Mouse (Mus musculus) embryonic fibroblast, embryonic 13.5 days (primary cell): ENCODE data around the gene Smtnl2. TPM values are rescaled to one million over a fixed set of nuclear protein-coding genes. Genes with fewer than 3 reads are reported as not detected.
"Not testable (repeated sequence)": the region's sequence is repeated elsewhere in the genome, so short reads cannot be mapped to it uniquely, and the experiment has no call there.

Experiments used
- H3K27ac ChIP-seq: 2 replicates; pipeline ENCODE4 v1.5.1; 2012; ENCODE audit warnings: low read length, control low read depth, inconsistent platforms; ENCODE audit not compliant: insufficient read depth
- H3K4me1 ChIP-seq: 2 replicates; pipeline ENCODE4 v1.6.1; 2011; ENCODE audit warnings: low read length; ENCODE audit not compliant: control insufficient read depth, insufficient read depth
- H3K4me3 ChIP-seq: 2 replicates; pipeline ENCODE4 v1.5.1; 2011; ENCODE audit warnings: mild to moderate bottlenecking, control low read depth, low read length; ENCODE audit not compliant: insufficient read depth
- CTCF ChIP-seq: IDR thresholded peaks from 2 replicates; pipeline ENCODE4 v1.5.1; 2011; ENCODE audit warnings: mild to moderate bottlenecking, control low read depth, low read length, moderate library complexity, borderline replicate concordance; ENCODE audit not compliant: insufficient read depth
- POLR2A ChIP-seq: IDR thresholded peaks from 2 replicates; pipeline ENCODE4 v1.6.1; 2011; ENCODE audit warnings: low read depth, mild to moderate bottlenecking, control low read depth, low read length, moderate library complexity
- polyA plus RNA-seq: library from polyadenylated mRNA; stranded (reverse); fragments of >200 nt; gene quantifications from 2 replicates; pipeline ENCODE4 v1.2.4, GENCODE M21; 2011; ENCODE audit warnings: low read depth; ENCODE audit not compliant: missing spikeins, insufficient read length

Smtnl2 gene
- polyA plus RNA-seq, 1 experiment, result 0.28 TPM

GRCm38 (mm10) chr11:72440965-72441664 is 29.6 kb upstream of the Smtnl2 start, which contains the start of gene Mybbp1a:
Gene Mybbp1a, plus strand, starts transcription at chr11:72441355.
- H3K27ac ChIP-seq, result peak within 1 kb of the TSS; percentile 79
- H3K4me1 ChIP-seq, result peaks cover 2% of the 10 kb centered on the region; the same call in 1 of the 2 replicates
- peak within 1 kb of the TSS; percentile 96 for H3K4me3 ChIP-seq
- TF ChIP-seq CTCF (no peak), POLR2A (peak; percentile 97)

- peak overlapping the region; percentile 79 for H3K27ac ChIP-seq
- peak overlapping the region; percentile 96 for H3K4me3 ChIP-seq
- not testable (repeated sequence) for H3K4me1 ChIP-seq
These were observed 29.1 kb upstream of the Smtnl2 start for GRCm38 (mm10) chr11:72440597-72440964.

GRCm38 (mm10) chr11:72438411-72438810 is 26.9 kb upstream of the Smtnl2 start:
- H3K4me1 ChIP-seq, result peaks cover 2% of the 10 kb centered on the region; the same call in 1 of the 2 replicates
- no peak overlapping the region for H3K4me3 ChIP-seq
- no peak for TF ChIP-seq CTCF
- TF ChIP-seq POLR2A, result no peak
- H3K27ac ChIP-seq, result no peak overlapping the region

- no peaks in the 10 kb centered on the region for H3K4me1 ChIP-seq
- no peak for TF ChIP-seq POLR2A
- TF ChIP-seq CTCF, result no peak
These were observed 25.5 kb upstream of the Smtnl2 start for GRCm38 (mm10) chr11:72436756-72437650.

GRCm38 (mm10) chr11:72436271-72436670 is 24.8 kb upstream of the Smtnl2 start:
- no peak for TF ChIP-seq CTCF
- no peak for TF ChIP-seq POLR2A
- Histone ChIP-seq H3K27ac (no peak overlapping the region), H3K4me1 (no peaks in the 10 kb centered on the region), H3K4me3 (no peak overlapping the region)

More at GRCm38 (mm10) chr11:72436756-72437650, 25.5 kb upstream of the Smtnl2 start:
- no peak overlapping the region for H3K27ac ChIP-seq
- H3K4me3 ChIP-seq, result no peak overlapping the region

GRCm38 (mm10) chr11:72435694-72436045 is 24.2 kb upstream of the Smtnl2 start:
- TF ChIP-seq POLR2A (no peak), CTCF (no peak)
- H3K4me3 ChIP-seq, result no peak overlapping the region
- H3K27ac ChIP-seq, result no peak overlapping the region
- no peaks in the 10 kb centered on the region for H3K4me1 ChIP-seq

- no peaks in the 10 kb centered on the region for H3K4me1 ChIP-seq
- H3K27ac ChIP-seq, result no peak within 1 kb of the TSS
- H3K4me3 ChIP-seq, result no peak within 1 kb of the TSS
- TF ChIP-seq CTCF (no peak), POLR2A (no peak)
These were observed 23.6 kb upstream of the Smtnl2 start, which contains the start of gene Ggt6 for GRCm38 (mm10) chr11:72434963-72435693. Gene Ggt6, plus strand, starts transcription at chr11:72435526.

- H3K4me3 ChIP-seq, H3K27ac ChIP-seq, H3K4me1 ChIP-seq: not testable (repeated sequence)
These were observed 19.0 kb upstream of the Smtnl2 start for GRCm38 (mm10) chr11:72430311-72431068.

- TF ChIP-seq POLR2A (no peak), CTCF (peak; percentile 76; the same call in 1 of the 2 replicates)
- Histone ChIP-seq H3K27ac (no peak overlapping the region), H3K4me3 (no peak overlapping the region), H3K4me1 (no peaks in the 10 kb centered on the region)
These were observed 17.8 kb upstream of the Smtnl2 start for GRCm38 (mm10) chr11:72429288-72429690.
